Mouse (Mus musculus): ENCODE data around the gene Klhl10. TPM values are rescaled to one million over a fixed set of nuclear protein-coding genes. Genes with fewer than 3 reads are reported as not detected.

Gene Klhl10
- polyA plus RNA-seq, 1 experiment = 0.27 TPM

DNA sequence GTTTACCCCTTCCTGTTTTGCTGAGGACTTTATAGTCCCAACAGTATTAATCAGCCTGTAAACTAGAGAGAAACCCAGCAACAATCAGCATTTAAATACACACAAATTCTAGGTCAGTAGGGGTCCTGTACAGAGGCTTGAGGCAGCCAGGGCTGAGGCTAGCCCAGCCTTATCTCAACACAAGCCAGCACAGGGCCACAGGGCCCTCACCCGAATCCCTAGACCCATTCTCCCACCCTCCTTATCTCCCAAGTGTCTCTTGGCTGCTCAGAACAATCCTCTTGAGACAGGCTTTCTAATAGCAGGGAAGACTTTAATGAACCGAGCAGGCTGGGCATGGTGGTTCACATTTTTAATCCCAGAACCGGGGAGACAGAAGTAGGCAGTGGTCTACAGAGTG, 58.5 kb downstream of the Klhl10 start:
- TF ChIP-seq CTCF (IDR thresholded peaks at IDR 0.05; ENCODE audit: extremely low read depth, insufficient read depth, insufficient read length, insufficient replicate concordance) = no peak
- no peak for TF ChIP-seq POLR2A (IDR thresholded peaks at IDR 0.05; ENCODE audit: low read depth, low read length)
- Histone ChIP-seq H3K36me3 (ENCODE audit: control insufficient read depth, insufficient read depth, low read length) (peaks cover 51% of the 10 kb centered on the region), H3K27ac (ENCODE audit: insufficient read depth, low read length) (no peak overlapping the region), H3K27me3 (ENCODE audit: control insufficient read depth, insufficient read depth, low read length) (no peaks in the 10 kb centered on the region), H3K4me1 (ENCODE audit: control insufficient read depth, insufficient read depth, insufficient read length) (no peaks in the 10 kb centered on the region), H3K4me3 (ENCODE audit: extremely low read depth, insufficient read depth, insufficient read length) (no peak overlapping the region)
- WGBS = 84% methylated on average over 3 of the region's 3 CpGs
- DNase-seq (ENCODE audit: low read depth in 1 of 2, low spot score in 2 of 2) = no peak

DNA sequence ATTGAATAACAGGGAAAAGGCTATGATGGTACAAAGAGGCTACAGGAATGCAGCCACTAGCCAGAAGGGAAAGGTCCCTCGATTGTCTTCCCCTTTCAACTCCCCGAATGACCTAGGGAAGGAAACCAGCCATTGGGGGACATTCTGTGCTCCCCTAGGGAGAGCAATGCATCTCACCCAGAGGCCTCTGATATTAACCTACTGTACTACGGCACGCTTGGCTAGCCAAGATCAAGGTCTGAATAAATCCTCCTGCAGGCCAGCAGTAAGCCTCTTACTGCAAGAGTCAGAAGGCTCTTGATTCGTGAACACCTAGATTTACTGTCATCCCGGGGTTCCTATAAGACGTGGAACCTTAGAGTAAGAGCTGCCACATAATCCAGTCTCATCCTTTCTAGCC, 58.9 kb downstream of the Klhl10 start:
- Histone ChIP-seq H3K27ac (ENCODE audit: insufficient read depth, low read length) (no peak overlapping the region), H3K4me1 (ENCODE audit: control insufficient read depth, insufficient read depth, insufficient read length) (no peaks in the 10 kb centered on the region), H3K4me3 (ENCODE audit: extremely low read depth, insufficient read depth, insufficient read length) (no peak overlapping the region), H3K36me3 (ENCODE audit: control insufficient read depth, insufficient read depth, low read length) (peaks cover 51% of the 10 kb centered on the region), H3K27me3 (ENCODE audit: control insufficient read depth, insufficient read depth, low read length) (no peaks in the 10 kb centered on the region)
- no peak for DNase-seq (ENCODE audit: low read depth in 1 of 2, low spot score in 2 of 2)
- WGBS = 73% methylated on average over 7 of the region's 7 CpGs
- TF ChIP-seq POLR2A (IDR thresholded peaks at IDR 0.05; ENCODE audit: low read depth, low read length) = no peak
- TF ChIP-seq CTCF (IDR thresholded peaks at IDR 0.05; ENCODE audit: extremely low read depth, insufficient read depth, insufficient read length, insufficient replicate concordance) = no peak

- Histone ChIP-seq H3K36me3 (ENCODE audit: control insufficient read depth, insufficient read depth, low read length) (peaks cover 46% of the 10 kb centered on the region), H3K27ac (ENCODE audit: insufficient read depth, low read length) (no peak overlapping the region)
- whole genome bisulfite sequencing = 50% methylated on average over 6 of the region's 6 CpGs
Observed at GRCm38 (mm10) chr11:100501321-100501720, 59.6 kb downstream of the Klhl10 start.

DNA sequence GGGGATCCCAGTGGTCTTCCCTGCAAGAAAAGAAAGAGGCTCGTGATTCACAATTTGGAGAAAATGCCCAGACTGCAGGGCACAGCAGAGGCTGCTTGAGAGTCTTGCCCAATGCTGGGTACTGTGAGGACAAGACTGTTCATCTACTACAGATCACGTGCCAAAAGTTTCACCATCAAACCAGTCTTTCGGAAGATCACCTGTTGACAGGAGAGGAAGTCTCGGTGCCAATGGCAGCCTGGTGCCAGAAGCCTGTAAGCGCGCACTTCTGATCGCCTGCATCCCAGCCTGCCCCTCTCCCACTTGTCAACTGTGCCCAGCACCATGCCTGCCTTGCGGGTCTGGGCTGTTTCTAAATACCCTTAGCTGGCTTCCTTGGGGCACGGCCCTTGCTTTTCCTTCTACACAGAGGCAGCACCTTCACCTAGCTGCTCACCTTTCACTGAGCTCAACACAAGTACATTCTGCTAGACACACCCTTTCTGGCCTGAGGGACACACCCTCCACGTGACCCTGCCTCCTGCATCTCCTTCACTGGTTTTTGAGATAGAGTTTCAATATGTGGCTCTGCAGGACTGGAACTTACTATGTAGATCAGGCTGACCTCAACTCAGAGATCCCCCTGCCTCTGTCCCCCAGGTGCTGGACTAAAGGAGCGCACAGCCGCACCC, 63.4 kb downstream of the Klhl10 start:
- 93% methylated on average over 12 of the region's 12 CpGs for WGBS

More at GRCm38 (mm10) chr11:100501321-100501720, 59.6 kb downstream of the Klhl10 start:
- H3K4me3 ChIP-seq (ENCODE audit: extremely low read depth, insufficient read depth, insufficient read length) = no peak overlapping the region
- H3K27me3 ChIP-seq (ENCODE audit: control insufficient read depth, insufficient read depth, low read length) = no peaks in the 10 kb centered on the region
- no peaks in the 10 kb centered on the region for H3K4me1 ChIP-seq (ENCODE audit: control insufficient read depth, insufficient read depth, insufficient read length)
- TF ChIP-seq POLR2A (IDR thresholded peaks at IDR 0.05; ENCODE audit: low read depth, low read length) (no peak), CTCF (IDR thresholded peaks at IDR 0.05; ENCODE audit: extremely low read depth, insufficient read depth, insufficient read length, insufficient replicate concordance) (no peak)
- DNase-seq (ENCODE audit: low read depth in 1 of 2, low spot score in 2 of 2) = no peak

GRCm38 (mm10) chr11:100505997-100506396, 64.3 kb downstream of the Klhl10 start:
- H3K27me3 ChIP-seq (ENCODE audit: control insufficient read depth, insufficient read depth, low read length) = no peaks in the 10 kb centered on the region
- WGBS = 97% methylated on average over 8 of the region's 8 CpGs
- H3K4me1 ChIP-seq (ENCODE audit: control insufficient read depth, insufficient read depth, insufficient read length) = no peaks in the 10 kb centered on the region
- TF ChIP-seq POLR2A (IDR thresholded peaks at IDR 0.05; ENCODE audit: low read depth, low read length) (no peak), CTCF (IDR thresholded peaks at IDR 0.05; ENCODE audit: extremely low read depth, insufficient read depth, insufficient read length, insufficient replicate concordance) (no peak)
- no peak overlapping the region for H3K4me3 ChIP-seq (ENCODE audit: extremely low read depth, insufficient read depth, insufficient read length)
- DNase-seq (ENCODE audit: low read depth in 1 of 2, low spot score in 2 of 2) = no peak
- H3K27ac ChIP-seq (ENCODE audit: insufficient read depth, low read length) = no peak overlapping the region
- H3K36me3 ChIP-seq (ENCODE audit: control insufficient read depth, insufficient read depth, low read length) = peaks cover 37% of the 10 kb centered on the region

More for the DNA sequence above, 63.4 kb downstream of the Klhl10 start:
- Histone ChIP-seq H3K27me3 (ENCODE audit: control insufficient read depth, insufficient read depth, low read length) (no peaks in the 10 kb centered on the region), H3K4me3 (ENCODE audit: extremely low read depth, insufficient read depth, insufficient read length) (no peak overlapping the region), H3K27ac (ENCODE audit: insufficient read depth, low read length) (no peak overlapping the region), H3K4me1 (ENCODE audit: control insufficient read depth, insufficient read depth, insufficient read length) (no peaks in the 10 kb centered on the region), H3K36me3 (ENCODE audit: control insufficient read depth, insufficient read depth, low read length) (peaks cover 36% of the 10 kb centered on the region)
- TF ChIP-seq CTCF (IDR thresholded peaks at IDR 0.05; ENCODE audit: extremely low read depth, insufficient read depth, insufficient read length, insufficient replicate concordance) (no peak), POLR2A (IDR thresholded peaks at IDR 0.05; ENCODE audit: low read depth, low read length) (no peak)
- no peak for DNase-seq (ENCODE audit: low read depth in 1 of 2, low spot score in 2 of 2)

Other genes starting within 250 kb of the Klhl10 start
- gene Krt9, start 248.7 kb upstream of the Klhl10 start, polyA plus RNA-seq (2012; rRNA removed) = not detected in 2 replicates
- 0.20 TPM in 1 of 2 replicates, not detected in the other for gene Krt14, start 234.4 kb upstream of the Klhl10 start, polyA plus RNA-seq (2012; rRNA removed)
- not detected in 2 replicates for gene Krt16, start 193.0 kb upstream of the Klhl10 start, polyA plus RNA-seq (2012; rRNA removed)
- not detected in 2 replicates for gene Krt17, start 180.9 kb upstream of the Klhl10 start, polyA plus RNA-seq (2012; rRNA removed)
- not detected in 2 replicates for gene Krt42, start 172.0 kb upstream of the Klhl10 start, polyA plus RNA-seq (2012; rRNA removed)
- 74.0 and 83.2 TPM in 2 replicates for gene Eif1, start 122.0 kb upstream of the Klhl10 start, polyA plus RNA-seq (2012; rRNA removed)
- gene Gast, start 107.5 kb upstream of the Klhl10 start, polyA plus RNA-seq (2012; rRNA removed) = not detected in 2 replicates
- gene Hap1, start 85.8 kb upstream of the Klhl10 start, polyA plus RNA-seq (2012; rRNA removed) = 22.0 and 24.7 TPM in 2 replicates
- 84.5 and 91.6 TPM in 2 replicates for gene Jup, start 44.2 kb upstream of the Klhl10 start, polyA plus RNA-seq (2012; rRNA removed)
- 6.7 and 11.1 TPM in 2 replicates for gene P3h4, start 27.1 kb upstream of the Klhl10 start, polyA plus RNA-seq (2012; rRNA removed)
- gene Fkbp10, start 26.2 kb upstream of the Klhl10 start, polyA plus RNA-seq (2012; rRNA removed) = 14.9 and 16.7 TPM in 2 replicates
- 28.8 and 40.8 TPM in 2 replicates for gene Nt5c3b, start 109 bp upstream of the Klhl10 start, polyA plus RNA-seq (2012; rRNA removed)
- 2.6 and 4.2 TPM in 2 replicates for gene Klhl11, start 30.8 kb downstream of the Klhl10 start, polyA plus RNA-seq (2012; rRNA removed)
- gene Acly, start 86.1 kb downstream of the Klhl10 start, polyA plus RNA-seq (2012; rRNA removed) = 57.4 and 58.6 TPM in 2 replicates
- gene Ttc25, start 103.7 kb downstream of the Klhl10 start, polyA plus RNA-seq (2012; rRNA removed) = 0.04 and 0.07 TPM in 2 replicates
- 97.4 and 120 TPM in 2 replicates for gene Cnp, start 133.0 kb downstream of the Klhl10 start, polyA plus RNA-seq (2012; rRNA removed)
- gene Nkiras2, start 177.3 kb downstream of the Klhl10 start, polyA plus RNA-seq (2012; rRNA removed) = 39.5 and 48.9 TPM in 2 replicates
- gene Dnajc7, start 178.3 kb downstream of the Klhl10 start, polyA plus RNA-seq (2012; rRNA removed) = 43.9 and 53.7 TPM in 2 replicates

Data from spleen, adult 2 months (tissue).